Mouse (Mus musculus) macrophage (primary cell): ENCODE data around the gene Ndufs2. TPM values are rescaled to one million over a fixed set of nuclear protein-coding genes. Genes with fewer than 3 reads are reported as not detected.

Experiments
- H3K27ac ChIP-seq: fragments of 350-480 bp; formaldehyde crosslinking; 2 replicates; pipeline ENCODE4 v1.9.0; 2021
- H3K36me3 ChIP-seq: fragments of 350-480 bp; formaldehyde crosslinking; 2 replicates; pipeline ENCODE4 v1.9.0; 2021; ENCODE audit errors: inconsistent target
- H3K4me3 ChIP-seq: fragments of 350-480 bp; formaldehyde crosslinking; 2 replicates; pipeline ENCODE4 v1.9.0; 2021; ENCODE audit errors: inconsistent target
- H3K79me2 ChIP-seq: fragments of 350-480 bp; formaldehyde crosslinking; 2 replicates; pipeline ENCODE4 v1.9.0; 2021; ENCODE audit errors: inconsistent target
- WGBS: methylation state at CpG from one replicate; pipeline ENCODE4 v1.1.7; 2026; ENCODE audit warnings: inconsistent platforms; ENCODE audit not compliant: missing documents; 5-methylcytosine and 5-hydroxymethylcytosine counted together
- polyA plus RNA-seq: library from polyadenylated mRNA; stranded (reverse); fragments of 250-400 nt; gene quantifications from 3 replicates; pipeline ENCODE4 v1.2.4, GENCODE M21; 2018; ENCODE audit warnings: inconsistent platforms

Ndufs2 gene
- polyA plus RNA-seq, 1 experiment from 2014 or later: 84.3 TPM

- H3K4me3 ChIP-seq: peak within 1 kb of the TSS; percentile 88
- 4% methylated on average over 26 of the region's 28 CpGs for WGBS
- H3K79me2 ChIP-seq: peaks cover 11% of the 10 kb centered on the region; the same call in 1 of the 2 replicates
- peaks cover 23% of the 10 kb centered on the region for H3K36me3 ChIP-seq
- peak within 1 kb of the TSS; percentile 73 for H3K27ac ChIP-seq
These were observed 28.7 kb downstream of the Ndufs2 start, which contains the start of gene Tomm40l for GRCm38 (mm10) chr1:171222238-171223155. Tomm40l (minus strand) TSS chr1:171222514.

GRCm38 (mm10) chr1:171221281-171222193 lies 29.7 kb downstream of the Ndufs2 start:
- H3K27ac ChIP-seq: peak overlapping the region; percentile 73
- H3K79me2 ChIP-seq: peaks cover 10% of the 10 kb centered on the region; the same call in 1 of the 2 replicates
- H3K36me3 ChIP-seq: peaks cover 23% of the 10 kb centered on the region
- WGBS: 10% methylated on average over 22 of the region's 22 CpGs
- peak overlapping the region; percentile 88 for H3K4me3 ChIP-seq

- Histone ChIP-seq H3K27ac (peak overlapping the region; percentile 73), H3K79me2 (peaks cover 10% of the 10 kb centered on the region; the same call in 1 of the 2 replicates), H3K4me3 (no peak overlapping the region; the same call in 1 of the 2 replicates), H3K36me3 (peaks cover 23% of the 10 kb centered on the region)
- WGBS: 16% methylated on average over 10 of the region's 10 CpGs
These were observed 30.3 kb downstream of the Ndufs2 start for GRCm38 (mm10) chr1:171220871-171221270.

- H3K27ac ChIP-seq: no peak overlapping the region
- H3K4me3 ChIP-seq: no peak overlapping the region
- peaks cover 5% of the 10 kb centered on the region; the same call in 1 of the 2 replicates for H3K79me2 ChIP-seq
- 87% methylated on average over 18 of the region's 18 CpGs for whole genome bisulfite sequencing
- peaks cover 23% of the 10 kb centered on the region for H3K36me3 ChIP-seq
These were observed 34.8 kb downstream of the Ndufs2 start for GRCm38 (mm10) chr1:171216241-171216955.

DNA sequence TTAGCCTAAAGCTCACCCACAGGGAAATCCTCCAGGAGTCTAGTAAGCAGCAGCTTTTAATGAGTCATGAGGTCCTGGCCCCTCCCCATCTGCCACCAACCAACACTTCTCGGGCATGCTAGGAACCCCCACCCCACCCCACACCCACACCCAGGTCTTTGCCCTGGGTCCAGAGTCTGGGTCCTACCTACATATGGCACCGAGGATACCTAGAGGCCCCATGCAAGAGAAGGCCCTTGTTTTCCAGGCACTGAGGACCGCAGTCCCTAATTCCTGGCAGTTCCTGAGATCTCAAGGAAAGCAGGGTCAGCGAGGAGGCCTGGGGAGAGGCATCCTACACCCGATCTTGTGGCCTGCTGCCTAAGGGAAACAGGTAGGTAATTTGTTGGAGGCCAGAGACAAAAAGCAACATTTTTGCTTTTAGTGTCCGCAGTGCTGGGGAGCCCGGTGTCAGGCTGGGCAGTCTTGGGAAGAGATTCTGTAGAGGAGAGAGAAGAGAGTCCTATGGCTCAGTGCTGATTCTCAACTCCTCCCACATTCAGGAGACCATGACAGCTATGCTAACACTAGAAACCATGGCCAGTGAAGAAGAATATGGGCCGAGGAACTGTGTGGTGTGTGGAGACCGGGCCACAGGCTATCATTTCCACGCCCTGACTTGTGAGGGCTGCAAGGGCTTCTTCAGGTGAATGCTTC lies 37.2 kb downstream of the Ndufs2 start, which contains the start of gene Nr1i3:
TSS of gene Nr1i3 (plus strand) at position 170 of the 696 bp plus-strand sequence.
- 95% methylated on average over 10 of the region's 10 CpGs for WGBS
- Histone ChIP-seq H3K79me2 (no peaks in the 10 kb centered on the region), H3K27ac (no peak within 1 kb of the TSS), H3K4me3 (no peak within 1 kb of the TSS), H3K36me3 (peaks cover 8% of the 10 kb centered on the region; the same call in 1 of the 2 replicates)

DNA sequence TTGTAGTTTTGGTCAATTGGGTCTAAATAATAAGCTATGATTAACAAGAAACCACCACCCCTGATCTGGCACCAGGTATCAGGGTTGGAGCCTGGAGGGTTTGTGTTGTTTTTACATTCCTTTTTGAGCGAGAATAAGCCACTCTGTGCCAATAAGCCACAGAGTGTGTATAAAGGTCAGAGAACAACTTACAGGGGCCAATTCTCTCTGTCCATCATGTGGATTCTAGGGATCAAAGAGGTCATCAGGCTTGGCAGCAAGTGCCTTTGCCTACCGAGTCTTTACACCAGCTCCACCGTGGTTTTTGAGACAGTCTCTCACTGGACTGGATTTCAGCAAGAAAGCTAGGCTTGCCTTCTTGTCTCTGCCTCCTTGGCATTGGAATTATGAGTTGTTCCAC lies 38.3 kb downstream of the Ndufs2 start:
- H3K4me3 ChIP-seq: no peak overlapping the region
- WGBS: 96% methylated on average over 3 of the region's 3 CpGs
- H3K27ac ChIP-seq: no peak overlapping the region

DNA sequence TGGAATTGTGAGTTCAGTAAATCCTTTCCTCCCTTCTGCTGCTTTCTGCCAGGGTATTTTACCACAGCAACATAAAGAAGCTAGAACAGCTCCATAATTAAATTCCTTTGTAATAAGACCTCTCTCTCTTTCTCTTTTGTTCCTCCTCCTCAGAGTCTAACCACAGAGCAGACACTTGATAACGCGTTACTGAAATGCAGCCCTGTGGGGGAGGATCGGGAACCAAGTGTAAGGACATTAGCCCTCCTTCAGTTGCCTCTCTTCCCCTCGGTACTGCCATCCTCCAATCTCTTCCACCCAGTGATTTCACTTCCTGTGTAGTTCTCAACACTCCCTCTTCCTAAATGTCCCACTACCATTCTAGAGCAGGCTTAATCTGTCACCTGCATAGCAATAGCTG lies 41.8 kb downstream of the Ndufs2 start:
- 28% methylated on average over 3 of the region's 4 CpGs for WGBS
- H3K36me3 ChIP-seq: no peaks in the 10 kb centered on the region
- no peaks in the 10 kb centered on the region for H3K79me2 ChIP-seq
- H3K27ac ChIP-seq: no peak overlapping the region
- H3K4me3 ChIP-seq: no peak overlapping the region

More for the DNA sequence above, 38.3 kb downstream of the Ndufs2 start:
- no peaks in the 10 kb centered on the region for H3K79me2 ChIP-seq
- H3K36me3 ChIP-seq: no peaks in the 10 kb centered on the region

DNA sequence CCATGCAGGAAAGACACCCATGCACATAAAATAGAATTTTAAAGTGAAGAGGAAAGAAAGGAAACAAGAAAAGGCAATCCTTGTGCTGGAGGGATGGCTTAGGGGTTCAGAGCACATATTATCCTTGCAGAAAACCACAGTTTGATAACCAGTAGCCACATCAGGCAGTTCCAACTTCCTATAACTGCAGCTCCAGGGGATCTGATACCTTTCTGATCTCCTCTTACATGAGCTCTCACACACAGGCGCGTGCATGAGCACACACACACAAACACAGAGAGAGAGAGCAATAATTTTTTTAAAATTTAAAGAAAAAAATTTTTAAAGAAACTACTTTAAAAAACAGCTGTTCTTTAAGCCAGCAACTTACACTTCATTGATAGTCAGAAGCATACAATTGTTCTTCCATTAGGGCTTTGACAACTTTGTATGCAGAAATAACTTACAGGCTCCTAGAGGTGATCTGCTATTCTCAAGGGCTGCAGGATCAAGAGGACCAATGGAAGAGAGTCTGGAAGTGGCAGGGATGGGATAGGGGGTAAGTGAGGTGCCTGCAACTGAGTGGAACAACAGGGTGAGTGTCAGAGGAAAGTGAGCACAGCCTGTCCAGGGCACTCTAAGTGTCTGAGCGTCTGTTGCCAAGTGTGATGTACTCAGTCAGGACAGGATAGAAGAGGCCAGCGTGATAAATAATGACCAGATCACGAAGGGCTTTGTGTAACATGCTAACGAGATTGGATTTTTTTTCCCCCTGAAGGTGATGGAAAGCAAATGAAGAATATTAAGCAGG lies 45.3 kb downstream of the Ndufs2 start:
- WGBS: 77% methylated on average over 6 of the region's 6 CpGs
- H3K36me3 ChIP-seq: no peaks in the 10 kb centered on the region

DNA sequence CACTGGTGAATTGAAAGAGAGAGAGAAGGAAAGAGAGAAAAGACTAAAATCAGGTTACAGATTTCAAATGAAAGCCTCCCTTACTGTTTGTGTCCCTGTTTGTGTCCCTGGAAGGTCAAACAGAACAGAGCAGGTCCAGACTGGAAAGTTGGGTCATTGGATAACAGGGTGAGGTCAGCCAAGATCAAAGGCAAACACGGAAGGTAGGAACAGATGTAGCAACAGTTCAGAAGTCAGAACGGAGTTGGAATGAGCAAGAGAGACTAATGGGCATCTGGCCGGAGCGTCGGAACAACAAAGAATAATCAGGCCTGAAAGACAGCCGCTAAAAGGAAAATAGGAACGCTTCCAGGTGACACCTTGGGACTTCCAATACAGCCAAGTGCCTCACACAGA lies 46.9 kb downstream of the Ndufs2 start:
- WGBS: 96% methylated on average over 7 of the region's 7 CpGs
- no peak overlapping the region for H3K27ac ChIP-seq
- H3K4me3 ChIP-seq: no peak overlapping the region
- no peaks in the 10 kb centered on the region for H3K79me2 ChIP-seq
- no peaks in the 10 kb centered on the region for H3K36me3 ChIP-seq

More for the DNA sequence above, 45.3 kb downstream of the Ndufs2 start:
- Histone ChIP-seq H3K27ac (no peak overlapping the region), H3K4me3 (no peak overlapping the region), H3K79me2 (no peaks in the 10 kb centered on the region)

GRCm38 (mm10) chr1:171203471-171204248 lies 47.5 kb downstream of the Ndufs2 start:
- Histone ChIP-seq H3K36me3 (no peaks in the 10 kb centered on the region), H3K79me2 (no peaks in the 10 kb centered on the region), H3K4me3 (no peak overlapping the region), H3K27ac (no peak overlapping the region)
- WGBS: 71% methylated on average over 7 of the region's 11 CpGs

DNA sequence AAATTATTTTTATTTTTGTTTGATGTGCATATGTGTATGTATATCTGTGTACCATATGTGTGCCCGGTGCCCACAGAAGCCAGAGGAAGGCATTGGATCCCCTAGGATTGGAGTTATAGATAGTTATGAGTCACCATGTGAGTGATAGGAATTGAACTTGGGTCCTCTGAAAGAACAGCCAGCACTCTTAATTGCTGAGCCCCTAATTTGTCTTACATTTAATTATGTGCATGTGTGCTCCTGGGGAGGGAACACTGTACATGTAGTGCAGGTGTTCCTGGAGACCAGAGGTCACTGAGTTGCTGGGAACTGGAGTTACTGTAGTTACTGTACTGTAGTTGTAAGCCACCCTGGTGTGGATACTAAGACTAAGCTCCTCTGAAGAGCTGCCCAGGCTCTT lies 50.4 kb downstream of the Ndufs2 start:
- 100% methylated on average over 1 of the region's 1 CpGs for WGBS
- Histone ChIP-seq H3K27ac (no peak overlapping the region), H3K4me3 (no peak overlapping the region), H3K79me2 (no peaks in the 10 kb centered on the region), H3K36me3 (no peaks in the 10 kb centered on the region)

DNA sequence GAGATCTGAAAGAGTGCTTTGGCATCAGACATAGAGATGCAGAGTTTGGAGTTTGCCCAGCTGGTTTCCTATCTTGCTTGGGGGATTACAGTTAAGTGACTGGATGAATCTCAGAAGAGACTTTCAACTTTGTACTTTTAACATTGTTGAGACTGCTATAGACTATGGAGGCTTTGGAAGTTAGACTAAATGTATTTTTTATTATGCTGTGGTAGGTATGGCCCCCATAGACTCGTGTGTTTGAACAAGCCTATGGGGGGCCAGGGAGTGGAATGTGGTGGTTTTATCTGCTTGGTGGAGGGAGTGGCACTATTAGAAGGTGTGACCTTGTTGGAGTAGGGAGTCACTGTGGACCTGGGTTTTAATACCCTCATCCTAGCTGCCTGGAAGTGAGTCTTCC lies 51.7 kb downstream of the Ndufs2 start:
- Histone ChIP-seq H3K79me2 (peaks cover 10% of the 10 kb centered on the region; the same call in 1 of the 2 replicates), H3K36me3 (no peaks in the 10 kb centered on the region), H3K4me3 (no peak overlapping the region), H3K27ac (no peak overlapping the region)
- 100% methylated on average over 1 of the region's 1 CpGs for whole genome bisulfite sequencing
